Mouse (Mus musculus): ENCODE results near the gene Fchsd2.

- no peak for TF ChIP-seq CTCF (IDR thresholded peaks at IDR 0.05; ENCODE audit: low read depth, low read length)
- no peak for TF ChIP-seq TAL1 (conservative IDR thresholded peaks at IDR 0.05; ENCODE audit: low read depth, low read length)
- no peak for TF ChIP-seq POLR2AphosphoS5 (IDR thresholded peaks at IDR 0.05; ENCODE audit: insufficient replicate concordance, low read depth, low read length)
- TF ChIP-seq GATA1 (IDR thresholded peaks at IDR 0.05; ENCODE audit: borderline replicate concordance, low read length) = no peak
Measured at GRCm38 (mm10) chr7:101088687-101089086, 4.0 kb upstream of the Fchsd2 start.

Measured in G1E (cell line).